Mouse (Mus musculus): Measurements from ENCODE around the gene Syde2. TPM values are rescaled to one million over a fixed set of nuclear protein-coding genes. Genes with fewer than 3 reads are reported as not detected.

Syde2 gene
- polyA plus RNA-seq, 1 experiment from 2014 or later: 0.65 TPM

- Histone ChIP-seq H3K27ac (replicated peaks) (no peak overlapping the region), H3K4me1 (no peaks in the 10 kb centered on the region), H3K4me3 (no peak overlapping the region), H3K4me2 (replicated peaks) (no peak overlapping the region), H3K9me3 (no peaks in the 10 kb centered on the region), H3K27me3 (no peaks in the 10 kb centered on the region), H3K36me3 (no peaks in the 10 kb centered on the region), H3K9ac (replicated peaks) (no peak overlapping the region)
- no peak for ATAC-seq (replicated peaks)
- WGBS: 89% methylated on average over 7 of the region's 7 CpGs
Measured at GRCm38 (mm10) chr3:146024746-146025145, 37.1 kb downstream of the Syde2 start.

GRCm38 (mm10) chr3:146025499-146025898 is 37.8 kb downstream of the Syde2 start:
- Histone ChIP-seq H3K27ac (replicated peaks) (no peak overlapping the region), H3K4me1 (peaks cover 5% of the 10 kb centered on the region; the same call in 1 of the 2 replicates), H3K9ac (replicated peaks) (no peak overlapping the region), H3K9me3 (no peaks in the 10 kb centered on the region), H3K27me3 (no peaks in the 10 kb centered on the region), H3K36me3 (no peaks in the 10 kb centered on the region), H3K4me3 (no peak overlapping the region), H3K4me2 (replicated peaks) (no peak overlapping the region)
- ATAC-seq (replicated peaks): no peak
- WGBS: 93% methylated on average over 6 of the region's 6 CpGs

- no peak overlapping the region for H3K27ac ChIP-seq (replicated peaks)
- no peak overlapping the region for H3K4me3 ChIP-seq
- peaks cover 5% of the 10 kb centered on the region; the same call in 1 of the 2 replicates for H3K4me1 ChIP-seq
- ATAC-seq (replicated peaks): no peak
- no peak overlapping the region for H3K9ac ChIP-seq (replicated peaks)
- WGBS: 50% methylated on average over 6 of the region's 6 CpGs
- H3K9me3 ChIP-seq: no peaks in the 10 kb centered on the region
- no peaks in the 10 kb centered on the region for H3K36me3 ChIP-seq
- no peaks in the 10 kb centered on the region for H3K27me3 ChIP-seq
- H3K4me2 ChIP-seq (replicated peaks): no peak overlapping the region
Measured at GRCm38 (mm10) chr3:146027116-146027515, 39.4 kb downstream of the Syde2 start.

- H3K36me3 ChIP-seq: no peaks in the 10 kb centered on the region
- no peak for ATAC-seq (replicated peaks)
- WGBS: 77% methylated on average over 2 of the region's 2 CpGs
Measured at GRCm38 (mm10) chr3:146028406-146028805, 40.7 kb downstream of the Syde2 start.

GRCm38 (mm10) chr3:146029234-146029633 is 41.6 kb downstream of the Syde2 start:
- ATAC-seq (replicated peaks): no peak
- no peak overlapping the region for H3K4me2 ChIP-seq (replicated peaks)
- H3K36me3 ChIP-seq: no peaks in the 10 kb centered on the region
- 81% methylated on average over 3 of the region's 3 CpGs for WGBS
- peaks cover 5% of the 10 kb centered on the region; the same call in 1 of the 2 replicates for H3K4me1 ChIP-seq
- no peaks in the 10 kb centered on the region for H3K27me3 ChIP-seq
- no peak overlapping the region for H3K4me3 ChIP-seq
- H3K9me3 ChIP-seq: no peaks in the 10 kb centered on the region
- H3K27ac ChIP-seq (replicated peaks): no peak overlapping the region
- no peak overlapping the region for H3K9ac ChIP-seq (replicated peaks)

More at GRCm38 (mm10) chr3:146028406-146028805, 40.7 kb downstream of the Syde2 start:
- Histone ChIP-seq H3K4me3 (no peak overlapping the region), H3K9me3 (no peaks in the 10 kb centered on the region), H3K4me1 (peaks cover 5% of the 10 kb centered on the region; the same call in 1 of the 2 replicates), H3K27ac (replicated peaks) (no peak overlapping the region), H3K4me2 (replicated peaks) (no peak overlapping the region), H3K27me3 (no peaks in the 10 kb centered on the region), H3K9ac (replicated peaks) (no peak overlapping the region)

GRCm38 (mm10) chr3:146030255-146030836 is 42.7 kb downstream of the Syde2 start:
- Histone ChIP-seq H3K36me3 (no peaks in the 10 kb centered on the region), H3K4me3 (no peak overlapping the region), H3K27ac (replicated peaks) (no peak overlapping the region), H3K27me3 (no peaks in the 10 kb centered on the region), H3K9me3 (no peaks in the 10 kb centered on the region), H3K9ac (replicated peaks) (no peak overlapping the region), H3K4me1 (peaks cover 5% of the 10 kb centered on the region; the same call in 1 of the 2 replicates), H3K4me2 (replicated peaks) (no peak overlapping the region)
- WGBS: 11% methylated on average over 5 of the region's 5 CpGs
- ATAC-seq (replicated peaks): no peak

- Histone ChIP-seq H3K36me3 (no peaks in the 10 kb centered on the region), H3K27me3 (no peaks in the 10 kb centered on the region), H3K4me2 (replicated peaks) (no peak overlapping the region), H3K9ac (replicated peaks) (no peak overlapping the region), H3K9me3 (no peaks in the 10 kb centered on the region), H3K4me1 (peaks cover 6% of the 10 kb centered on the region; the same call in 1 of the 2 replicates), H3K27ac (replicated peaks) (no peak overlapping the region), H3K4me3 (no peak overlapping the region)
- no peak for ATAC-seq (replicated peaks)
- WGBS: 88% methylated on average over 5 of the region's 5 CpGs
Measured at GRCm38 (mm10) chr3:146032976-146033375, 45.3 kb downstream of the Syde2 start.

- Histone ChIP-seq H3K9ac (replicated peaks) (no peak overlapping the region), H3K4me1 (0 out of 2 replicates have a peak, but pooled peaks cover 3% of the 10 kb centered on the region), H3K27me3 (no peaks in the 10 kb centered on the region), H3K36me3 (no peaks in the 10 kb centered on the region), H3K4me2 (replicated peaks) (no peak overlapping the region), H3K4me3 (no peak overlapping the region), H3K9me3 (no peaks in the 10 kb centered on the region), H3K27ac (replicated peaks) (no peak overlapping the region)
- ATAC-seq (replicated peaks): no peak
- 54% methylated on average over 15 of the region's 15 CpGs for WGBS
Measured at GRCm38 (mm10) chr3:146037906-146038305, 50.2 kb downstream of the Syde2 start.

GRCm38 (mm10) chr3:146039132-146039903 is 51.6 kb downstream of the Syde2 start:
- Histone ChIP-seq H3K4me1 (0 out of 2 replicates have a peak, but pooled peaks cover 3% of the 10 kb centered on the region), H3K4me2 (replicated peaks) (no peak overlapping the region), H3K27me3 (no peaks in the 10 kb centered on the region), H3K36me3 (no peaks in the 10 kb centered on the region), H3K4me3 (no peak overlapping the region), H3K27ac (replicated peaks) (no peak overlapping the region), H3K9ac (replicated peaks) (no peak overlapping the region), H3K9me3 (no peaks in the 10 kb centered on the region)
- 55% methylated on average over 12 of the region's 12 CpGs for WGBS
- no peak for ATAC-seq (replicated peaks)

GRCm38 (mm10) chr3:146041382-146041781 is 53.7 kb downstream of the Syde2 start:
- Histone ChIP-seq H3K9me3 (no peaks in the 10 kb centered on the region), H3K4me2 (replicated peaks) (no peak overlapping the region), H3K27ac (replicated peaks) (no peak overlapping the region), H3K36me3 (no peaks in the 10 kb centered on the region), H3K9ac (replicated peaks) (no peak overlapping the region), H3K4me1 (0 out of 2 replicates have a peak, but pooled peaks cover 3% of the 10 kb centered on the region), H3K27me3 (no peaks in the 10 kb centered on the region), H3K4me3 (no peak overlapping the region)
- WGBS: 92% methylated on average over 11 of the region's 11 CpGs
- ATAC-seq (replicated peaks): no peak

- Histone ChIP-seq H3K9me3 (no peaks in the 10 kb centered on the region), H3K36me3 (no peaks in the 10 kb centered on the region), H3K9ac (replicated peaks) (no peak overlapping the region), H3K27ac (replicated peaks) (no peak overlapping the region), H3K4me2 (replicated peaks) (no peak overlapping the region), H3K27me3 (no peaks in the 10 kb centered on the region), H3K4me1 (no peaks in the 10 kb centered on the region), H3K4me3 (no peak overlapping the region)
- ATAC-seq (replicated peaks): no peak
- 65% methylated on average over 11 of the region's 11 CpGs for WGBS
Measured at GRCm38 (mm10) chr3:146044977-146045376, 57.3 kb downstream of the Syde2 start.

- WGBS: 87% methylated on average over 11 of the region's 11 CpGs
- Histone ChIP-seq H3K27ac (replicated peaks) (no peak overlapping the region), H3K9me3 (no peaks in the 10 kb centered on the region), H3K9ac (replicated peaks) (no peak overlapping the region), H3K4me2 (replicated peaks) (no peak overlapping the region), H3K27me3 (no peaks in the 10 kb centered on the region), H3K36me3 (no peaks in the 10 kb centered on the region), H3K4me1 (peaks cover 3% of the 10 kb centered on the region), H3K4me3 (no peak overlapping the region)
- no peak for ATAC-seq (replicated peaks)
Measured at GRCm38 (mm10) chr3:146046076-146046475, 58.4 kb downstream of the Syde2 start.

Measured in forebrain, embryonic 15.5 days (tissue).